Mouse (Mus musculus) neutrophil, adult 5-6 weeks (primary cell): Measurements from ENCODE around the gene Gm29666. TPM values are rescaled to one million over a fixed set of nuclear protein-coding genes. Genes with fewer than 3 reads are reported as not detected.
"Not testable (repeated sequence)": the region's sequence is repeated elsewhere in the genome, so short reads cannot be mapped to it uniquely, and the experiment has no call there.

Experiments
- ATAC-seq: fragments of 151-379, 151-347 bp; 2 replicates; pipeline ENCODE4 v1.8.0; 2017; ENCODE audit warnings: mild to moderate bottlenecking, moderate TSS enrichment; ENCODE audit not compliant: insufficient number of reproducible peaks, poor library complexity, low FRiP score, severe bottlenecking; ENCODE audit errors: extremely low read depth
- total RNA-seq: library from RNA; stranded (forward); fragments of 200-1000 nt; gene quantifications from 2 replicates; pipeline ENCODE4 v1.2.3, GENCODE M21; 2017

Gene Gm29666
- total RNA-seq, 1 experiment from 2014 or later, result 0.47 TPM

- peak; percentile 81 for ATAC-seq
Observed at GRCm38 (mm10) chr15:84922884-84923507, 3.2 kb upstream of the Gm29666 start, which contains the start of gene Nup50. TSS of gene Nup50 (plus strand) at chr15:84923411.

- ATAC-seq, result no peak
Observed at GRCm38 (mm10) chr15:84913201-84913600, 6.6 kb downstream of the Gm29666 start.

DNA sequence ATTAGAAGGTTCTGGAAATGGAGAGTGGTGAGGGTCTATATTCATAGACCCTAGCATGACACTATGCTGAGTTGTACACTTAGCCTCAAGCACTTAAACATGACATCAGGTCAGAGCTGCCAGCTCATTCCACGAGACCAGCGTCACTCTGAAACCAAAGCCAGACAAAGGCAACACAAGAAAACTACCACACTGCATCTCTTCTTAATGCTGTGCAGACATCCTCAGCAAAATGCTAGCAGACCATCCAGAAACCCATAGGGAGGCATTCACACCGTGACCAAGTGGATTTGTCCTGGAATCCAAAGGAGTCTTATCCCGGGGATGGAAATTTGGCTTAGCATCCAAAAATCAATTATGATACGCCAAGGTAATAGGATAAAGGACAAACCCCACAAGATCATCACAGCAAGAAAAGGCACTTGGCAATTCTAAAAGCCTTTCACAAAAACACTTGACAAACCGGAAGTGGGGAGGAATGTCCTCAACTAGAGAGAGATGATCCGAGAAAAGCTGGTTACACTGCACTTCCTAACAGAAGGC, 15.9 kb downstream of the Gm29666 start:
- no peak for ATAC-seq

DNA sequence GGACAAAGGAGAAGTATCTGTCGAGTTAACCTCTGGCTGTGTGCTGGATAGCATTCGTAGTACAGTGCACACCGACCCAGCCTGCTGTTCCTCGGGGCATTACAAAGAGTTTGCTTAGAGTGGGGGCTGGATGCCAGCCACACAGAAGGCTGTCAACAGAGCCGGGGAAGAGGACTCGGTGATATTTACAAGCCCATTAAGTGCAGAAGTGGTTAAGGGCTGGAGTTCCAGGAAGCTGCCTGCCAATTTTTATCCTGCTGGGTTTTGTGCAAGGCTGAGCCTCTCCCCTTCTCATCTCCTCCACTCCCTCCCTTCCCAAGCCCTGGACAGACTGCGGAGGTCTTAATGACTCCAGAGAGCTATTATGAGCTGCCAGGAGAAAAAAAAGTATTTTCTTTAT, 21.8 kb downstream of the Gm29666 start:
- ATAC-seq, result no peak

DNA sequence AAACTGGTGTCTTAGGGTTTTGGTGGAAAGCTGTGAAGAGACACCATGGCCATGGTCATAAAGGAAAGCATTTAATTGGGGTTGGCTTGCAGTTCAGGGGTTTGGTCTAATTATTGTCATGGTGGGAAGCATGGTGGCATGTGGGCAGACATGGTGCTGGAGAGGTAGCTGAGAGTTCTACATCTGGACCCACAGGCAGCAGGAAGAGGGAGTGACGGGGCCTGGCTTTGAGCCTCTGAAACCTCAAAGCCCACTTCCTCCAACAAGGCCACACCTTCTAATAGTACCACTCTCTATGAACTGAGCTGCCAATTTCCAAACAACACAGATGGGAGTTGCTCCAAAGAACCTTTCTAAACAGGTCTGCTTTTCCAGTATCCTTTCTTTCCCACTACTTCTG, 23.2 kb downstream of the Gm29666 start:
- ATAC-seq, result no peak

DNA sequence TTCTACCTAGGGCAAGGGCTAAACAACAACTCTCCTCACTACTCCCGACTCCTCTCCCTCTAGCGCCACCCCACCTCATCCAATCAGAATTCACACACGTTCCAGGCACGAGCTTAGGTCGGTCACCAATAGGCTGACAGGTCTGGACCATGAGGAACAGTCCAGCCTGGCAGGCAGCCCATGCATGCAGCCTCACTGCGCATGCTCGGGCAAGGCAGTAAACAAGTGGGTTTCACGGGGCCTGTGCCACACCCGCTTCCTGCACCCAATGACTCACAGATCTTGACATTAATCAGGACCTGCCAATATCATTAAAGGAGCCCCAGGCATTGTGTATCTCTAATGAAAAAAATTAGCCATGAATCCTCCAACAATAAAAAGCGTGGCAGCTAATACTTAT, 23.6 kb downstream of the Gm29666 start:
- not testable (repeated sequence) for ATAC-seq

DNA sequence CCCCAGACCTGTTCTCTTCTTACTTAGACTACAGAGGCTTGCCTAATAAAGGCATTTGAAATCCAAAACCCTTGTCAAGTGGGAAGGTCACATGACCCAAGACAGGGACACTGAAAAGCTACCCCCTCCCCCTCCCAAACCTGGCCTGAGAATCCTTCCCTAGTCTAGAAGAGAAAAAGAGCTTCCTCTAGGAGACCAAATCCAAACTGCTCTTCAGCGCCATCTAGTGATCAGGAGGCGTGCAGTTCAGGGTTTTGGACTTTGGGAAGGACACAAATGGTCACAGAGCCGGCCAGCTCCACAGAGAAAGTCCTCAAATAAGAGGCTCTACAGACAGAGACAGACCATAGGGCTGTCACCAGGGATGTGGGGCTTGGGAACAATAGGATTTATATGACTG, 28.2 kb downstream of the Gm29666 start:
- ATAC-seq, result peak; percentile 44; the same call in 1 of the 2 replicates

GRCm38 (mm10) chr15:84891246-84891645, 28.6 kb downstream of the Gm29666 start:
- no peak for ATAC-seq

DNA sequence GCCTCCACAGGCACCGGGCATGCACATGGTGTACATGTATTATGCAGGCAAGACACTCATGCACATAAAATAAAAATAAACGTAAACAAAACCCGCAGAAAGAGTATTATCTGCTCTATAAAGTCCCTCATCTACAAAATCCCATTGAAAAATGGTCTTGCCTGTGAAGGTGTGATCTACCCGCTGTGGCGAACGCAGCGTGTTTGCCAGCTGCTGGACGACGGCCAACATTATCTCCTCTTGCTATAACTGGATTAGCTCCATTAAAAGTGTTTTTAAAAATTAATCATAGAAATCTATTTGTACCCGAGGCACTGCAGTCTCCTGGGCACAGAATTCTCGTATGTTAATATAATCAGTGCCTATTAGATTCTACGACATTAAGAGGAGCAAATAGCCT, 31.8 kb downstream of the Gm29666 start:
- no peak for ATAC-seq

DNA sequence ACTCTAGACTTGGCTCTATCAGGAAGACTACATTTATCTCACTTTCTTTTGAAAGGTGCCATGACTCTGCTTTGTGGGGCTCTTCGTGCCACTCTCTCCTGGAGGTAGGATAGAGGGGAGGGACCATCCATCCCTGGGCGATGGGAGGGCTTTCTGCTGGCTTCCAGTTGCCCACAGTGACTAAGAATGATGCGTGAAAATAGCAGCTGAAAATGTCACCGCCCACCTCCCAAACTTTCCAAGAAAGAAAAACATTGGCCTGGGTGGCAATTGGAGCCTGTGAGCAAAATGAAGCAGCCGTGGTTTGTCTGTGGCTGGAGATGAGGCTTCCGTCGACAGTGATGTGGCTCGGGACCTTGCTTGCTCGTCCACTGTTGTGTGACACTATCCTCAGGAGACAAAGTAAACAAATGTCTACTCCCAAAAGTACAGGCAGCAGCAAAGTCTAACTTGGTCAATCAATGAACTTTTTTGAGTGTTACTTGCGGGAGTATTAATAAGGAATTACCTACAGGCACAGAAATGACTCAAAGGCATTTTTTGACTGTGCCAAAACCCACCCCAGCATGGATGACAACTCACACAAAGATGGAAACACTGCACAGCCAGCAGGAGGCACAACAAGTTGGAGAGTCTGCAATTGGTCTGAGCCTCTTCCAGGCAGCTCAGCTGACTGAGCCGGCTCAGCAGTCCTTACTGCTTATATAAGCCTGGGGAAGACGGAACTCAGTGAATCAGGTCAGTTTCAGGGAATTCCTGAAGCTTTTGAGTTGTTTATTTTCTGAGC, 42.6 kb downstream of the Gm29666 start:
- no peak for ATAC-seq

DNA sequence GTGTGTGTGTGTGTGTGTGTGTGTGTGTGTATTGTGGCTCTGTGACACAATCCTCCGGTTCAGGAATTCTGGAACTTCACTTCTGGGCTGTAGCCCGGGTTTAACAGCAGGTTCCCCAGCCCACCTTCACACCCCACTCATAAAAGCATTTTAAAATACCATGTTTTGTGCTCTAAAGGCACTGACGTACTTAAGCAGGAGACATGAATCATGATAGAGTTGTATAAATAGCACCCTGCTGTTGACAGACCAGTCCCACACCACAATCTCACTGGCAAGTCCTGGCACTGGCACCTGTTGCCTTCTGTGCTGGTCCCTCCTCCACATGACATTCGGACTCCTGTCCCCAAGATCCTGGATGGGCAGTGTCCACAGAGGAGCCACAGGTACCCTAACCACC, 46.0 kb downstream of the Gm29666 start:
- ATAC-seq, result no peak

DNA sequence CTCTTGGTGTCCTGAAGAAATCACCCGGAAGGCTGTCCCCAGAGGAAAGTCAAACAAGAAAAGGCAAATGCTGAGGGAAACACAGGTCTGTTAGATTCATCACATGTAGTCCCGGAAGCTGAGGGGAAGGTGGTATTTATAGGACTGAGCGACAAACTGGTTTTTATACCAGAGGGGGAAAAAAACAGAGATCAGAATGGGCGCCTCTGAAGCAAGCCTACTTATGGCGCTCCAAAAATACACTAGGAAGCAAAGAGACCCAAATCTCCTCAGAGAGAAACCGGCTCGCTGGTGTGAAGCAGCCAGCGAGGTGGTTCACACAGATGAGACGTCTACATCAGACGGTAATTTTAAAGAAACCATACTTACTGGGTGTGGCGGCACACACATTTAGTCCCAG, 46.8 kb downstream of the Gm29666 start:
- no peak for ATAC-seq

DNA sequence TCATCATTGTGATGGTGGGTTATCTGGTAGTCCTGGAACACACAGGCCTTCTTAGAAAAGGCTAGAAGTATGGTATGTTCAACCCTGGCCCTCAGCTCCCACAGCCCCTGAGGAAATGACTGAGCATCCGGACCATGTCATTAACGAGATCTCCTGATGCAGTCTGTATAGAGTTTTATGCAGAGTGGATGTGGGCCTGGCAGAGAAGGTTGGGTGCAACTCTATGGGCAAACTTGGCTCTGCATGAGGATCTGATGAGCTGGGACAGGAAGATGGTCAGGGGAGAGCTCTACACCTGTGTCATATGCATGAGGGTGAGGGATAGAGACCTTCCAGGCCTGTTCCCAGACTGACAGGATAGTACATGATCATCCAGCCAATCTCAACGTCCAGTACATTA, 48.0 kb downstream of the Gm29666 start:
- no peak for ATAC-seq

- ATAC-seq, result no peak
Observed at GRCm38 (mm10) chr15:84861911-84862310, 57.9 kb downstream of the Gm29666 start.

Other genes starting within 250 kb of the Gm29666 start
- gene Arhgap8, start 200.0 kb downstream of the Gm29666 start, total RNA-seq, result not detected in 2 replicates
- gene Phf21b, start 64.0 kb downstream of the Gm29666 start, total RNA-seq, result 0.25 and 0.47 TPM in 2 replicates
- 38.1 and 38.2 TPM in 2 replicates for gene Nup50, start 3.4 kb upstream of the Gm29666 start, total RNA-seq
- gene 5031439G07Rik, start 68.5 kb upstream of the Gm29666 start, total RNA-seq, result 71.5 and 73.4 TPM in 2 replicates
- not detected in 2 replicates for gene Upk3a, start 97.1 kb upstream of the Gm29666 start, total RNA-seq
- 9.4 and 13.8 TPM in 2 replicates for gene Fam118a, start 108.9 kb upstream of the Gm29666 start, total RNA-seq
- not detected in 2 replicates for gene Smc1b, start 211.9 kb upstream of the Gm29666 start, total RNA-seq
- not detected in 2 replicates for gene Ribc2, start 212.0 kb upstream of the Gm29666 start, total RNA-seq